Comparison of ENCODE assay signal across 9 mouse cellular contexts in the genomic region with DNA sequence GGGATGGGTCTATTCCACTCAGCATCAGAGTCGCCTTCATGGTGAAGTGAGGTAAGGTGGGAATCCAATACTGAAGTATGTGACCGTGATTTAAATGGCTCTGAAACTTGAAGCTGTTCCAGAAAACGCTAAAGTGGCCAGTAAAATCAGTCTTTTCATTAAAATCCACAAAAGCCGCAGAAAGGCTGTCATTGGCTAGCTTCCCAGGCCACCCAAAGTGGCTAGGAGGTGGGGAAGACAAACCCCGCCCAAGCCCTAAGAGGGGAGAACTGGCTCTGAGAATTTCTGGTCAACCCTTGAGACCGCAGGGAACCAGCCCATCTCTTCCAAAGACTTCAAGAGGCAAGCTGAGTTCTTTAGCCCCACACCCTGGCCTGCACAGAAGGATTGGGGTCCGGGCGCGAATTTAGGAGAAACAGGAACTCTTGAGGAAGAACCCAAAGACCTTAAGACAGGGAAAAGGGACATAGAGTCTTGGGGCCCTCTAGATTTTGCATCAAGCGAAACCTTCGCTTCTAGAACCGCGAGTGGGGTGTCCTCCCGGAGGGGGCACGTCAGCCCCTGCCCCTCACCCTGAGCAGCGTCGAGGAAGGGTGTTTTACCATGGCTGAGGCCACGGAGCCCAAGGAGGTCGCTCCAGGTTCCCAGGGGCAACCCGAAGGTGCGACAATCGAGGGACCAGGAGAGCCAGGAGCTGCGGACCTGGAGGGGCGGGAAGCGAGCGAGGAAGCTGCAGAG. TPM values are rescaled to one million over a fixed set of nuclear protein-coding genes. Genes with fewer than 3 reads are reported as not detected.
DNase-seq lines count a peak whose midpoint lies in the region; ATAC-seq and TF ChIP-seq lines count a peak whose summit lies in the region.
"Had no signal": no experiment of that assay in that cellular context is flagged by ENCODE, and none has a peak within 500 bp of the region (broad histone marks: within the 10 kb centered on the region; RNA-seq: fewer than 3 reads in every experiment).

No protein-coding gene starts in this region.

- ATAC-seq in forebrain, embryonic 13.5 days, result no peak
- ATAC-seq in liver, embryonic 13.5 days (ENCODE audit: low read depth), result no peak
- ATAC-seq in stomach, embryonic 16.5 days (ENCODE audit: insufficient read depth, low FRiP score), result no peak

- no peak for TF ChIP-seq CTCF in lung, adult 2 months (IDR thresholded peaks at IDR 0.05; ENCODE audit: insufficient read depth, low read length)

- DNase-seq in lung, adult 2 months, result peak; percentile 34
- DNase-seq in lung, postnatal 36 days, result no peak
- no peak for DNase-seq in liver, embryonic 13.5 days
- DNase-seq in embryo, embryonic 9.5 days (ENCODE audit: extremely low spot score), result no peak
- no peak for DNase-seq in adrenal gland, postnatal 36 days
- DNase-seq: adrenal gland, adult 8-10 months; kidney, adult 11 months had no signal

- peak overlapping the region; percentile 73 for H3K4me2 ChIP-seq in forebrain, embryonic 13.5 days
- H3K4me2 ChIP-seq in liver, embryonic 13.5 days, result peak overlapping the region; percentile 65
- H3K4me2 ChIP-seq in stomach, embryonic 16.5 days (ENCODE audit: low read depth, low read length), result peak overlapping the region; percentile 69

- WGBS in lung, adult 2 months, result 10% methylated on average over 26 of the region's 26 CpGs
- WGBS in forebrain, embryonic 13.5 days, result 6% methylated on average over 26 of the region's 26 CpGs
- 9% methylated on average over 26 of the region's 26 CpGs for WGBS in liver, embryonic 13.5 days (ENCODE audit: insufficient replicate concordance)
- WGBS in stomach, embryonic 16.5 days, result 11% methylated on average over 26 of the region's 26 CpGs

- H3K27me3 ChIP-seq in forebrain, embryonic 13.5 days, result peaks cover 51% of the 10 kb centered on the region
- peaks cover 67% of the 10 kb centered on the region for H3K27me3 ChIP-seq in liver, embryonic 13.5 days
- H3K27me3 ChIP-seq in stomach, embryonic 16.5 days (ENCODE audit: control insufficient read depth, insufficient read depth, low read length), result peaks cover 7% of the 10 kb centered on the region; the same call in 1 of the 2 replicates

- no peak for TF ChIP-seq POLR2A in lung, adult 2 months (IDR thresholded peaks at IDR 0.05; ENCODE audit: borderline replicate concordance, extremely low read depth, low read depth, low read length)

- peak overlapping the region; percentile 52 for H3K4me3 ChIP-seq in lung, adult 2 months (replicated peaks; ENCODE audit: extremely low read depth, low read depth, low read length)
- H3K4me3 ChIP-seq in forebrain, embryonic 13.5 days, result peak overlapping the region; percentile 46
- H3K4me3 ChIP-seq in liver, embryonic 13.5 days (replicated peaks), result peak overlapping the region; percentile 49
- peak overlapping the region; percentile 55 for H3K4me3 ChIP-seq in stomach, embryonic 16.5 days (replicated peaks; ENCODE audit: low read length)

- peaks cover 5% of the 10 kb centered on the region for H3K4me1 ChIP-seq in lung, adult 2 months (ENCODE audit: control insufficient read depth, insufficient read depth, low read length)
- H3K4me1 ChIP-seq in forebrain, embryonic 13.5 days, result peaks cover 17% of the 10 kb centered on the region
- peaks cover 36% of the 10 kb centered on the region for H3K4me1 ChIP-seq in liver, embryonic 13.5 days (replicated peaks)
- peaks cover 5% of the 10 kb centered on the region; the same call in 1 of the 2 replicates for H3K4me1 ChIP-seq in stomach, embryonic 16.5 days (ENCODE audit: control insufficient read depth, insufficient read depth, low read length)

- H3K36me3 ChIP-seq in forebrain, embryonic 13.5 days (ENCODE audit: poor library complexity, severe bottlenecking), result no peaks in the 10 kb centered on the region
- H3K36me3 ChIP-seq in liver, embryonic 13.5 days, result no peaks in the 10 kb centered on the region
- no peaks in the 10 kb centered on the region for H3K36me3 ChIP-seq in stomach, embryonic 16.5 days (ENCODE audit: control insufficient read depth, insufficient read depth, low read length)

- H3K27ac ChIP-seq in forebrain, embryonic 13.5 days, result no peak overlapping the region
- no peak overlapping the region for H3K27ac ChIP-seq in liver, embryonic 13.5 days
- peak overlapping the region; percentile 5 for H3K27ac ChIP-seq in stomach, embryonic 16.5 days (ENCODE audit: low read length)

- H3K9me3 ChIP-seq in forebrain, embryonic 13.5 days (replicated peaks), result no peaks in the 10 kb centered on the region
- 0 out of 2 replicates have a peak, but pooled peaks cover 2% of the 10 kb centered on the region for H3K9me3 ChIP-seq in liver, embryonic 13.5 days (replicated peaks)
- no peaks in the 10 kb centered on the region for H3K9me3 ChIP-seq in stomach, embryonic 16.5 days (replicated peaks; ENCODE audit: control insufficient read depth, low read length)

- peak overlapping the region; percentile 54 for H3K9ac ChIP-seq in forebrain, embryonic 13.5 days
- peak overlapping the region; percentile 26; the same call in 1 of the 2 replicates for H3K9ac ChIP-seq in liver, embryonic 13.5 days
- peak overlapping the region; percentile 71 for H3K9ac ChIP-seq in stomach, embryonic 16.5 days (ENCODE audit: low read length)

RNA-seq across cellular contexts. Expression of gene Clic6, which starts 12.5 kb away (rescaled TPM):
- polyA plus RNA-seq in lung, adult 2 months (2012; rRNA removed), result 7.6 and 9.5 TPM in 2 replicates
- polyA plus RNA-seq in forebrain, embryonic 13.5 days (2015; fragmentation: Nextera tagmentation; extraction: Ambion mirVana), result 3.6 and 5.6 TPM in 2 replicates
- polyA plus RNA-seq in liver, embryonic 13.5 days (2015; fragmentation: Nextera tagmentation; extraction: Ambion mirVana), result 0.61 and 0.70 TPM in 2 replicates
- polyA plus RNA-seq in stomach, embryonic 16.5 days (2015; fragmentation: Nextera tagmentation; extraction: Ambion mirVana), result 17.8 and 20.3 TPM in 2 replicates
- under 1 TPM; 0.13 to 0.23 TPM for total RNA-seq in adrenal gland, postnatal 36 days (2021)

RNA-seq across cellular contexts. Expression of gene Rcan1, which starts 27.4 kb away (rescaled TPM):
- polyA plus RNA-seq in lung, adult 2 months (2012; rRNA removed), result 13.7 and 21.6 TPM in 2 replicates
- 34.3 and 36.5 TPM in 2 replicates for polyA plus RNA-seq in forebrain, embryonic 13.5 days (2015; fragmentation: Nextera tagmentation; extraction: Ambion mirVana)
- polyA plus RNA-seq in liver, embryonic 13.5 days (2015; fragmentation: Nextera tagmentation; extraction: Ambion mirVana), result 9.4 and 11.4 TPM in 2 replicates
- 19.6 and 21.6 TPM in 2 replicates for polyA plus RNA-seq in stomach, embryonic 16.5 days (2015; fragmentation: Nextera tagmentation; extraction: Ambion mirVana)
- 10 to 100 TPM; 18.3 to 22.5 TPM for total RNA-seq in adrenal gland, postnatal 36 days (2021)
